Mouse (Mus musculus) adrenal gland, adult 18-20 months (tissue): ENCODE measurements around the gene Plekha7. TPM values are rescaled to one million over a fixed set of nuclear protein-coding genes. Genes with fewer than 3 reads are reported as not detected.

ENCODE experiments used
- DNase-seq, 2 experiments: peaks; one replicate each; pipeline ENCODE4 v3.0.0; 2021 to 2022; ENCODE audit warnings: low spot score in 2 of 2
- total RNA-seq, 2 experiments: library from RNA; stranded (reverse); gene quantifications; 1 replicate in 1 of 2; 2 replicates in 1 of 2; pipeline ENCODE4 v1.2.3; 2021

Gene Plekha7
- total RNA-seq, 2 experiments from 2014 or later = 10.5 to 12.9 TPM

DNA sequence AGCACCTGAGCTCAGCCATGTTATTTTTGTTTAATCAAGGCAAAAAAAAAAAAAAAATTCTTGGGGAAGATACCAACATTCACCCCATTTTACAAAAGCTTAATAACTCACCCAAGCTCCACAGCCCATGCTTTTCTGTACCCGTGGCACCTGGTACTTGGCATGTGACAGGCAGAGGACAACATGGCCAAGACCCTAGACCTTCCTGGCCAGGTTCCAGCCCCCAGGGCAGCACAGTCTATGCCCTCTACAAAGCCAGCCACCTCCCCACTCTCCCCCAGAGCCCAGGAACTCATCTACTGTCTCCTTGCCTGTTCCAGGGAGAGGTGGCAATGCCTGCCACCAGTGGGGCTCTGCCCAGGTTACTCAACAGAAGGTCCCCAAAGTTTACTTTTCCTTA lies 17.6 kb downstream of the Plekha7 start:
- no peak for DNase-seq

DNA sequence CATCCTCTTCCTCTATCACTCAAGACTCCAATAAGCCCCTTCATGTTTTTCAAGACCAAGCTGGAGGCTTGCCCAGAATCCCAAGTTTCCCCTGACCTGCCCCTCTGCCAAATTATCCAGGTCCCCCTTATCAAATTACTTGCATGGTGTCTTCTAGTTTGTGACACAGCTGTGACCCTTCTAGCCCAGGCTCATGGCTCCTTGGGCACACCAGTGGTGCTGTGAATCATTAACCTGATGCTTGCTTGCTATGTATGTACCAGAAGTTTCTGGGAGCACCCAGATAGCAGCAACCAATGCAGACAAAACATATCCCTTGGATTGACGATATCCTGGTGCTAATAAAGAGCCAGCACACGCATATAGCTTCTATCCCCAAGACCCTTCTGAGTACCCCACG lies 19.2 kb downstream of the Plekha7 start:
- no peak for DNase-seq

DNA sequence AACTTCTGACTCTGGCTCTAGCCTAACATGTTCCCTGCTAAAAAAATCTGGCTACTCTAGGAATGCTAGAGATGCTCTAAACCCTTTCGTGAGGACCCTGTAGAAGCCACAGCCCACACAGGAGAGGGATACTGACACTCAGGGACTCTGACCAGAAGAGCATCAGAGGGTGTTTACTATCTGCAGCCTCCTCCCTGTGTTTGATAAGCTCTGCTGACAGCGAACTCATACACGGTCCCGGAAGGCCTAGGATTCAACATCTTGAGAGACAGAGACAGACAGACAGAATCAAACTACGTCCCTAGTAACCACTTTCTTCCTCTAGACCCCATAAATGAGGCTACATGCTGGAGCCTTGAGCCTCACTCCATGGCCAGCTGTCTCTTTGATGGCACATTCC lies 20.2 kb downstream of the Plekha7 start:
- no peak for DNase-seq

DNA sequence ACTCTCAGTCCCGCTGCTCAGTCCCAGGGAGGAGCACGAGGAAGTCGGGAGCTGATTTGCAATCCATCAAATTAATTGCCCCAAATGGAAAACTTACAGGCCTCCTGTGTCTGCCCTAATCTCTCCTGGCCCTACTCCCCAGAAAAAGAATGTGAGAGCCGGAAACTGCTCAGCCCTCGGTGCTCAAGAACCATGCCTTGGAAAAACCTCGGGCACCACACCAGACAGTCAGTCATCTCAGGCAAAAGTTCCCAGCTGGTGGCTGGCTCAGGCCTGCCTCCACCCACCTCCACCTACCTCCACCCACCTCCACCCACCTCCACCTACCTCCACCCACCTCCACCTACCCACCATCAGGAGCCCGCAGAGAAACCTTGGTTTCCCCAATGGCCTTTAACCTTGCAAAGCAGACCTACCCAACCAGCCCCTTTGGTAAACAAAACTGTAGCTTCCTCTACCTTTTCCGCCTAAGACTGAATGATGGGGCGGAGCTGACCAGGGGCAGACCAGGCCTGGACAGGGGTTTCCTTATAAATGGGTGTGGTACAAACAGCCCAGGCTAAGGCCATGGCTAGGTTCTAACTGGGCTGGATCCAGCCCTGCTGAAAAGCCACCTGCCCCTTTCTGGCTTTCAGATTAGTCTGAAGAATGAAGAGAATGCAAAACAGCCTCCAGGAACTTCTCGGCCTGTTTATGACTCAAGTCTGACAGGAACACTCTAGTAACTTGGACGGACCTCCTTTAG lies 21.4 kb downstream of the Plekha7 start:
- no peak for DNase-seq

DNA sequence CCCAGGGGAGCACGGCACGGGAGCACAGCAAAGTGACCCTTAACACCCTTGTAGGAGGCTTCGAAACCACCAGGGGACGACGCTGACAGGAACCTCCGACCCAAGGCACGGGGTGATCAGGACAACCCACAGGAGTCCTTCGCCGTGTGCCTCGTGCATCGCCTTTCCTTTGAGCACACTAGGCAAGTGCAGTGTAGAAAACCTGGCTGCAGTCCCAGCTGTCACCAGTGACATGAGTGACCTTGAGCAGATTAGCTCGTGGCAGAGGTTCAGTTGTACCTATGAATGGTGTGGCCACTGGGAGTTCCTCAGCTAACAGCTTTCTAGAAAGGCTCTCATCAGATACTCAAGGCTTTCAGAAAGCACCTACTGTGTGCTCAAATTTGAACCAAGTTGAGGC lies 22.0 kb downstream of the Plekha7 start:
- peak; percentile 52 to 55 for DNase-seq

DNA sequence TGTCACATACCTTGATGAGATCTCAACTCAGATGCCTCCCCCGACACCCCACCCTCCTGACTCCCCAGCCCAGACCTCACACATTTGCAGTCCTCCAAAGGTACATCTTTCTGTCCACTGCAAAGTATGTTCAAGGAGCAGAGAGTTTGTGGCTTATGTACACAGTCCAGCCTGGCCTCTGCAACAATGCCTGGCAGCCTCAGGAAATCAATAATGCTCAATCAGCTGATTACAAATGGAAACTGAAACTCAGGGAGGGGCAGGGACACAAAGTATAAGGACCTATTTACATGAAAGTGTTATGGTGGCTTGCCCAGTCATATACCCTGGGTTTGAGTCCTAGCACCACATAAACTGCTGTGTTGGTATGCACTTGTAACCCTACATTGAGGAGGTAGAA lies 23.0 kb downstream of the Plekha7 start:
- DNase-seq = no peak

DNA sequence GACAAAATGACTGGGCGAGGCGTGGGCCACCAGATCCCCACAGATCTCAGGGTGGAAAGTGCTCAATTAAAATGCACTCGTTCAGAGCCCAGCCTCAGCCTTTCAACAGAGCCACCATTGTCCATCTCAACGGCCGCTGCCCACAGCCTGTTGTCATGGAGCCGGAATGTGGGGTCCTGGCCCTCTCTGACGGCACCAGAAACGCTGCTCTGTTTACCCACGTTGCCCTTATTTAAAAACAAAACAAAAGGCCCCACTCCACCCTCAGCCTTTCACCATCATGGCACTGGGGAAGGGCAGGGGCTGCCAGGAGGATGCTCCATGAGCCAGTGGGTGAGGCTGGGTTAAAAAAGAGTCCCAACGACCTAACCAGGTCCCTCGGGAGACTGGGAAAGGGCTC lies 25.4 kb downstream of the Plekha7 start:
- no peak for DNase-seq

DNA sequence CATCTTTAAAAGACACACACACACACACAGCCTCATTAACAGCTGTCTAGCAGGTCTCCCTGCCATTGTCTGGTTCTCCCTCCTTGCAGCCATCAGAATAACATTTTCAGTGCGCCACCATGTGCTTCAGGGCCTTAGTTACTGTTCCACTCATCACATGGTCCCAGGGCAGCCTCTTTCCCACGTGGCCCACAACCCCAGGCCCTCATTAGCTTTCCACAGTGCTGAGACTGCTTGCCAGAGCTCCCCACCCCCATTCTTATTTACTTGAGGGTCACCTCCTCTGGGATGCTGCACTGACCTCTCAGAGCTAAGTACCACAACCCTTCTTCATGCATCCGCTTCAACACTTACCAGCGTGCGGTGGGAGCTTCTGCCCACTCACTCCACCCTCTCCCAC lies 28.1 kb downstream of the Plekha7 start:
- no peak for DNase-seq

DNA sequence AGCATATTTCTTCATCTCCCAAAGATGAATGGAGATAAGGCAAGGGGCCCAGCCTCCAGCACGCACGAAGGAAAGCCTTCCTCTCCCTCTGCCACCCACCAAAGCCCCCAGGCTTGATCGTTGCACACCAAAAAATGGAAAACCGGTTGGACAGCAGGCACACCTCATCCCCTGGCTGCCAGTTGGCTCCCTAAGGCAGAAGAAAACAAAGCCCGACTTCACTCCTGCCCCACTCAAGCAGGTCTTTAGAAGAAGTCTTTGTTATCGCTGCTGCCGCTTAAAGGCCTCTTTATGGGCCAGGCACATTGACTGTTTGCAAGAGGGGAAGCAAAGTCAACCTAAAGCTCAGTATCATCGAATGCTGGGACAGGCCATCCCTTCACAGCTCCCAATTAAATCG lies 29.9 kb downstream of the Plekha7 start:
- no peak for DNase-seq

DNA sequence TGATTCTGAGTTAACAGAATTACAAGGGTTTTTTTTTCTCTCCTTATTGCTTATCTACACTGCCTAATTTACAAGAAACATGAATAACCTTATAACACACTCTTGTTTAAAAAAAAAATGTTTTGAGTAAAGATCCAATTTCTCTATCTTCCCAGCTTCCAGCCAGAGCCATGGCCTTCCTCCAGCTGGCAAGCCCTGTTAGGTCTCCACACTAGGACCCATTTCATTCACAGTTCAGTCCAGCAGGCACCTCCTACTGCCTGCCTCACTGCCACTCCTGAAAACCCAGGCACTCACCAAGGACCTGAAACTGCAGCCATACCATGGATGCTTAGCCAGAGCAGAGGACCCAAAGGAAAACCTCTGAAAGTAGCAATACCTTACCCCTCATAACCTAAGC lies 31.9 kb downstream of the Plekha7 start:
- no peak for DNase-seq

DNA sequence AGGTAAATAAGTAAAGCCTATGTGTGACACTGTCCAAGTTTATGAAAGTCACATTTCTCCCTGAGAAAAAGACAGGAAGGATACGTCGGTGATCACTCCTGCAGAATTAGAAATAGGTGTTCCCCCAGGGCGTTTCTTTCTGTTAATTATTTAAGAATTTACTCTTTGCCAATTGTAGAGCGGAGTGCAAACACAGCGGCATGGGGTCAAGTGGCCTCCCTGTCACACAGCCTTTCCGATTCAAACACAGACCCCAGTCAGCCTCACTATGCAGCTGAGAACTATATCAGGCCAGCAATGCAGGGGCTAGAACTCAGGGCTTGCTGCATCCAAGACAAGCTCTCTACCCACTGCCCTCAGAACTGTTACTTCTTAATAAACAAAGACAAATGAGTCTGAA lies 35.1 kb downstream of the Plekha7 start:
- no peak for DNase-seq

DNA sequence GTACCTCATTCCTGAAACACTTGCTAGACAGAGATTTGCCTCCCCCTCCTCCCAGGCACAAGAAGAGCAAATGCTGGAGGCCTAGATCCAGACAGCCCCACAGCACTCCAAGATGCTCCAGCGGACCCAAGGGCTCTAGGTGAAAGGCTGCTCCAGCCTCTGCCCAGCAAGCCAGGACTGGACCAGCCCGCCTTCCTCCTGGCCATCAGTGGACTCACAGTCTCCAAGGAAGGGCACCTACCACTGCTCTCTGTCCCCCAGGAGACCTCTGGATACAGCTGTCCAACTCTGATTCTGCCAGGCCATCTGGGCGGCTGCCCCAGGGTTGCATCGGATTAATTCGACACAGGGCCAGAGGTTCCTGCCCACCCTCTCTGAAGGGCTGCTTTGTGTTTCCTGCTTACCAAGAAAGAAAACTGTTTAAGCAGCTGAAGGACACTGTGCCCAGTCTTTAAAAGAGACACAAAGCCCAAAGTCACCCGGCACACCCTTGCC lies 38.6 kb downstream of the Plekha7 start:
- no peak for DNase-seq

DNA sequence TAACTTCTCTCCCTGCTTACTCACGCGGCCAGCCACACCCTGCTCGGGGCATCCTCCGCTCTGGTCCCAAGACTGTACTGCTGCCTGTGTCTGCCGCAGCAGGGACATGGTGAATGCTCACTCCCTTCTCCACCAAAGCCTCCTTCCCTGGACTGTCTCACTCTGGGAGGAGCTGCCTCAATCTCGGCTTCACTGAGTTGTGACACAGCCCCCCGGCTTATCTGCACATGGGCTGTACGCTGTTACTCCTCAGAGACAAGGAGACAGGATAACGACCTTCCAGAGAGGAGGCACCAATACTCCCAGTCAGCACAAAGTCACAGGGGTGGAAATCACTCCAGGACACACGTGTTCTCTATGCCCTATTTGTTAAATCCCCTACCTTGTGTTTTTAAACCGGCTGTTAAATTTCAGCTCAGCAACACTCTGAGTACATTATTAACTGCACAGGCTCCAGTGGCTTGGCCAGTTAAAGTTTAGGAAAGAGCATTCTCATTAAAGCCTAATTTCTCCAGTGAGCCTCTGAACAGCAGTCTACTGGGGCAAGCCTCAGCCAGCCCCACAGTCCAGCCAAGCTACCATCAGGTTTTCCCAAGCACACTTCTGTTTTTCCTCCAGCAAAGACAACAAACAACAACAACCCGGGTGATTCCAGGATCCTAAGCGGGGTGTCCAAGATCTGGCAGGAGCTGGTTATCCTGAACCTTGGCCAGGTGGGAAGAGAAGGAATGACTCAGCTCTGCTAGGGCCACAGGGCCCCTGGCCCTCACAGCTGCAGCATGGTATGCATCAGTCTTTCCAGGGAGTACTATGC lies 39.9 kb downstream of the Plekha7 start:
- DNase-seq = no peak

DNA sequence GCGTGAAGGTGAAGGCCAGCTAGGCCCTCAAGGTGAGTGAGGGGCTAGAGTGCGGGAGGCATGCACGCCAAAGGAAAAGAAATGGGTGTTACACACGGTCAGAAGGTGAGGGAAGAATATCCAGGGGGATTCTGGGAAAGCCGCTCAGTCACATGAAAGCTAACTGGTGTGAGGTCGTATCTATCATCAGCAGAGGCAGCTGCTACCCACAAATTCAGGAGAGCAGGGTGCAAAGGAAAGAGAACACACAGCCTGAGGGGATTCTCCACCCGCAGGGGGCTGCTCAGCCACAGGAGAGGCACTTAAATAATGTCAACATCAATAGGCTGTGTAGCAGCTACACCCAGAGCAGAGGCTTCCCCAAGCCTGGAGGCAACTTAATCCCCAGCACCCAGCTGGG lies 44.9 kb downstream of the Plekha7 start:
- DNase-seq = no peak

DNA sequence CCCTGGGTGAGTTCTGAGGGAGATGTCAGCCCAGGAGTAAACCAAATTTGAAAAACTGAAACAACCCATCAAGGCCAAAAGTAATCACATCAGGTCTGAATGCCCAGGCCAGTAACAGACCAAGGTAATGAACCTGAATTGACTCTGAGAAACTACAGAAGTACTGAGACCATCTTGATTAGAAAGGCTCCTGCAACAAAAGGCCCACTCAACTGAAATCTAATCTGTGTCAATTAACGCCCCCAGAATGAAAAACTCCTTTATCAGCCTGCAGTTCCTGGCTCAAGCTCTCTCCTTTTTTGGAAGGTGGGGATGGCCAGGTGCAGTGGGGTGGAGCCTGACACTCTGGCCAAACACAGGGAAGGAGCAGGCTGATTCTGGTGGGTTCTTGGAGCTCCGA lies 45.7 kb downstream of the Plekha7 start:
- DNase-seq = no peak

DNA sequence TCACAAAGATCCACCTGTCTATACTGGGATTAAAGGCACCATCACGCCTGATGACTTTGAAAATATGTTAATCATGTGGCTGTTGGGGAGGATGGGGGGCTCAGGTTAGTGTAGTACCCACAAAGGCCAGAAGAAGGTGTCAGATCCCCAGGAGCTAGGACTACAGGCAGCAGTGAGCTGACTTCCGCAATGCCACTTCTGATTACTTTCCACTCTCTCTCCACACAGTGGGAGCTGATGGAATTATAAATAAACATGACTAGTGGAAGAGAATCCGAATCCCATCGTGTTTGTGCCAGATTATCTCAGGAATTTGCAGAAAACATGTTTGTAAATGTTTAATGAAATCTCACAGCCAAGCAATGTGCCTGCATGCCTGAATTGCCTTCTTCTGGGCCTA lies 46.1 kb downstream of the Plekha7 start:
- no peak for DNase-seq

DNA sequence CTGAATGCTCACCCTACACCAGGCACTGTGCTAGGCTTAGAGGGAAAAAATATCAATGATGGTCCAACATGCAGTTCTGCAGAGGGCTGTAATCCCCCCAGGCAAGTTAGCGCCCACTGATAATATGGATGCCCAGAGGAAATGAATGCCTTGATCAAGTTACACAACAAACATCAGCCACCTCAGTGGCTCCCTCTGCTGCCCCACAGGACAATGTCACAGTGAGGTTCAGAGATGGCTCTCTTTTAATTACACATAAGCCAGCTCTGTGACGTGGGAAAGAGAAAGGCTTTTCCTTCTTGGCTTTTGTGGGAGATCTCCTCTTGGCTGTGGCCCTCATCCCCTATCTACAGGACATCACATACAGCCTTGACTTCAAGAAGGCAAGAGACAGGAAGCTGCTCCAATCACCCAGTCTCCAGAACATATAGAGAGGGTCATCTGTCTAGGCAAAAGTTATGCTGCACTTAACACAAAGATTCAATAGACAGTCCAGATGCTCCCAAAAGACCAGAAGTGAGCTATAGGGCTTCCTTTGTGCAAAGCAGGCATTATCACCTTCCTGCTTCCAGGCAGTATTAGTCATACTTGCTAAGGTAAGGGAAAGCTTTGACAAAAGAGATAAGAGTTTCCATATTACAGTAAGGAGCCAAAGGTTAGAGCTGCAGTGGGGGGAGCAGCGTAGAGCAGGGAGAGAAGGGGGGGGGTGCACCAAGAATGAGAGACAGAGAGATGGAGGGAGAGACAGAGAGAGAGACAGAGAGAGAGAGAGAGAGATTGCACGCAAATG lies 47.2 kb downstream of the Plekha7 start:
- no peak for DNase-seq

DNA sequence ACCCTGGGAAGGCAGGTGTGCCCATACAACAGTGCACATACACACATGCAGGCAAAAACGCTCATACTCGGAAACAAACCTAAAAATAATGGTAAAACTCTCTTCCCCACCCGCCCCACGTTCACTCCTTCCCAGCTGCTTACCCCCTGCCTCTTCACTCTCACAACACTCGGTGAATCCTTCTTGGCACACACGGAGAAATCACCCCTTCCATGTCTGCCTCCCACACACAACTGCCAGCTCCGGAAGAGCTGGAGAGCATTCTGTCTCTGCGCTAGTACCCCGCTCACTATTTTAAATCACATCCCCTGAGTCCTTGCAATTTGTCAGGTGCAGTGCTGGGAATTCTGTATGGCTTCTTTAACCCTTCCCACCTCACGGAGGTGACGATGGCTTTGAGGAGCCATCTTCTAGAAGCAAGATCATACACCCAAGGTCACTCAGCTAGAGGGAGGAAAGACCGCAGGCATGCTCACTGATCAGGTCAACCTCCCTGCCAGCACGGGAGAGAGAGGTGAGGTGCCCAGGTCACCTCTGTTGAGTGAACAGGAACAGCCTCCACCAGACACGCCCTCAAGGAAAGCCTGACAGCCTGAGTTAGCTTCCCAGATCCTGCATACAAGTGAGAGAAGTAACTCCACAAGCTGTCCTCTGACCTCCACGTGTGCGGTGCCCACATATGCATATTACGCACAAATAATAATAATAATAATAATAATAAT lies 49.6 kb downstream of the Plekha7 start:
- DNase-seq = no peak

DNA sequence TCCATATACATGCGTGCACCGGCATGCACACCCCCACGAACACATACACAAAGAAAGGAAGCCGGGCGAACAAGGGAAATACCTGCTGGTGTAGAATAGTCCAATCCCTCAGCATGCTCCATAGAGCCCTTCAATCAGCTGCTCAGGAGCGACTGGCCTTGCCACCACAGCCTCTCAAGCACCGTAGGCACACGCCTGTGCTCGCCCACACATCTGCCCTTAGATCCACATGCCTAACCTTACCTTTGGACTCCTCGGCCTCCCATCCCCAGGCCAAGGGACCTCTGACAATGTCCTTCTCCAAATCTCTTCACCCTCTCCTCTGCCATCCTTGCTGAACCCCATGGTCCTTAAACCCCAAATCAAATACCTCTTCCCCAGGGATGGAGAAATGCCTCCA lies 50.2 kb downstream of the Plekha7 start:
- no peak for DNase-seq

DNA sequence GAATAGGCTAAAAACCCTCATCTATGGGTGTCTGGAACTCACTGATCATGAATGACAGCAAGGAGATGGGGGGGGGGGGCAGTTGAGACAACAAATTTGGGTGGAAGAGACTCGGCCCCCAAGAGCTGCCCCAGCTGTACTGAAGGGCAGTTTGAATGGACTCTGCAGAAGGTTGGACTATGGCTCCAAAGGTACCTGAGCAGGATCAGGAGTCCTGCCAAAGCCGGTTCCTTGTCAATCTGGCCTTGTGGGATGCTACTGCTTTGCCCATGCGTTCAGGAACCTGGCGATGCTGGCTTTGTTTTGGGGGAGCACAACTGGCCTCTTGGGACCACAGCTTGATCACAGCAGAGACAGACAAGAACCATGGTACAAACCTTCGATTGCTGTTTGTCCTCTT lies 52.5 kb downstream of the Plekha7 start:
- no peak for DNase-seq

DNA sequence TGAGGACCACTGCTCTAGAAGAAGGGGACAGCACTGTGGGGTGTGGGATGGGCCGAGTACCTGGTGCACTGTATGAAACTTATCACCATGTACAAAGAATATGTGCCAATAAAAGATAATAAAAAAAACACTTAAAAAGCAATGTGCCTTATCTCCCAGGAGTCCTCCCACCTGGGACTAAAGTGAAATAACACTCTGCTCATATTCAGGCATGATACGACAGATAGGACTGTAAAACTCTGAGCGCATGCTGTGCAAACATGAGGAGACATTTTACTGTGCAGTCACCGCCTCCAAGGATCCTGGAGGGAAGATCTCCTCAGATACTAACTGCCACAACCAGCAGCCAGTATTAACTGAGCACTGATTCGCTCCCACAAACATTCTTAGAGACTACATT lies 53.5 kb downstream of the Plekha7 start:
- no peak for DNase-seq
